Mouse (Mus musculus) R1 (cell line): ENCODE results near the gene Gm11020.
A peak's percentile ranks its signal among the peaks of the same experiment; 100 is the strongest.
"Not testable (repeated sequence)": the region's sequence is repeated elsewhere in the genome, so short reads cannot be mapped to it uniquely, and the experiment has no call there.

ENCODE experiments used
- DNase-seq: peaks from one replicate; pipeline ENCODE4 v3.0.0-alpha.2; 2018; ENCODE audit warnings: low read depth, low spot score

The Gm11020 gene

DNA sequence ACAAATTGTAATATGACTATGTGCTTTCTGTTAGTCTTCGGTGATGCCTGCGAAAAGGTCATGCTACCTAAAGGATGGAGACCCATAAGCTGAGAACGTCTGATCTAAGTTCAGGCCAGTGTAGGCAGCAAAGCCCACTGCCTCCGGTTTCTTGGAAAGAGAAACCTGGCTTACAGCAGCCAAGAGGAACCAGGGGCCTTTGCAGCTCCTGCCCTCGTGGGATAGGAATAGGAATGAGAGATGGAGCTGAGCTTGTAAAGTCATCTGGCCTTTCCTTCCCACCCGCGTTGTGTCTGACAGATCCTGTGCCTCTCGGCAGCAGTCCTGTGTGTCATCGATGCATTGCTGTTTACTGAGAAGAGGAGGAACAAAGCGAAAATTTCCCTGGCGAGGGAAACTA, at the start of gene Gm11020:
TSS of gene Gm11020 (plus strand) at position 301 of the 400 bp plus-strand sequence.
- not testable (repeated sequence) for DNase-seq

- not testable (repeated sequence) for DNase-seq
Measured at GRCm38 (mm10) chr8:104293081-104293480, 28.3 kb upstream of the Gm11020 start, which contains the start of gene Cmtm2a. Gene Cmtm2a (minus strand): TSS chr8:104293181.

DNA sequence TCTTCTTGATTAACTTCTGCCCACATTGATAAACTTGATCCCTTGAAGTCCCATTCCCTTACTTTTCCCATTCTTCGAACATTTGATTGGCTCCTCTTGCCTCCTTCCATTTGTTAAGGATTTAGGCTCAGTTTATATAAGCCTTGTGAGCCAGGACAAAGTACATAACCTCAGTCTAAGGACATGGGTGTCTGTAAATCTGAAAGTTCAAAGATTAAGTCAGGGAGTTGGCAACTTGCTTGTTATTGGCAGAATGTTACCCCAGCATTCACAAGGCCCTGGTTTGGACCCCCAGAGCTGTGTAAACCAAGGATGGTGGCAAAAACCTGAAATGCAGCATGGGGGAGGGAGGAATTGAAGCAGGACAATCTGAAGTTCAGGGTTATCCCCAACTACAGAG, 27.0 kb upstream of the Gm11020 start:
- DNase-seq: no peak

DNA sequence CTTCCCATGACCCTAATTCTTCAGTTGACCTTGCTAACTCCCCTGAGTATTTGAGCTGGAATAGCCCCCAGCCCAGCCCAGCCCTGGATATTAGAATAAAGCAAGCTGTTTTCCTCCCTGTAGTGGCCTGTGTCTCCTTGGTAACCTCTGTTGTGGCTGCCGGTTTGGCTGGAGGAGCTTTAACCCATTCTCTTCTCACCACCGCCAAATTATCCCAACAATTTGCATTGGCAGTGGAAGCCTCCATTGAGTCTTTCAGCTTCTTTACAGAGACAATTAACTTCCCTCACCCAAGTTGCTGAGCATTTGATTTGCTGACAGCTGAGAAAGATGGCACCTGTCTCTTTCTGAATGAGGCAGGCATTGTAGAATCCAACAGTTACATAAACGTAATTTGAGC, 19.8 kb upstream of the Gm11020 start:
- DNase-seq: not testable (repeated sequence)

DNA sequence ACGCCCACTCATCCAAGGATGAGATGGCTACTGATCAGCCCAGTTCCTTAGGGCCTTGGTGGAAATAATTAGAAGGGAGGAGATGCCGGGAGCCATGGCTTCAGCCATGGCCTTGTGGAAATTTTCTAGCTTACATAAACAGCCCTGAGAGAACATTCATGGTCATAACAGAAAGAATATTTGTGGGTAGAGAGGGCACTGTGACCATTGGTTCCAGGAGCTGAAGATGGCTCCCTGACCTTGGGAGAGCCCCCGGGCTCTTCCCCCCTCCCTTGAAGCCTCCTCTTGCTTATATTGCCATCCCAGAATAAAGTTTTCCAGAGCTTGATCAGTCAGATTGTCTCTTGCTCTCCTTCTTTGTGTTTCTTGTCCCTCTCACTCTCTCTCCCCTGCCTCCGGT, 18.8 kb upstream of the Gm11020 start:
- not testable (repeated sequence) for DNase-seq

- no peak for DNase-seq
Measured at GRCm38 (mm10) chr8:104304962-104305361, 16.4 kb upstream of the Gm11020 start.

GRCm38 (mm10) chr8:104308341-104308740, 13.0 kb upstream of the Gm11020 start:
- DNase-seq: not testable (repeated sequence)

- not testable (repeated sequence) for DNase-seq
Measured at GRCm38 (mm10) chr8:104309441-104310155, 11.8 kb upstream of the Gm11020 start, which contains the start of the genes Gm45711 and Cmtm1. Gene Gm45711 (minus strand): TSS chr8:104310081. Gene Cmtm1 (minus strand): TSS chr8:104310145.

- not testable (repeated sequence) for DNase-seq
Measured at GRCm38 (mm10) chr8:104312023-104312422, 9.3 kb upstream of the Gm11020 start.

GRCm38 (mm10) chr8:104313311-104313710, 8.1 kb upstream of the Gm11020 start:
- DNase-seq: no peak

GRCm38 (mm10) chr8:104321930-104322329, 563 bp downstream of the Gm11020 start, which contains the start of gene Cmtm2b:
Gene Cmtm2b (plus strand): TSS chr8:104322230.
- not testable (repeated sequence) for DNase-seq

DNA sequence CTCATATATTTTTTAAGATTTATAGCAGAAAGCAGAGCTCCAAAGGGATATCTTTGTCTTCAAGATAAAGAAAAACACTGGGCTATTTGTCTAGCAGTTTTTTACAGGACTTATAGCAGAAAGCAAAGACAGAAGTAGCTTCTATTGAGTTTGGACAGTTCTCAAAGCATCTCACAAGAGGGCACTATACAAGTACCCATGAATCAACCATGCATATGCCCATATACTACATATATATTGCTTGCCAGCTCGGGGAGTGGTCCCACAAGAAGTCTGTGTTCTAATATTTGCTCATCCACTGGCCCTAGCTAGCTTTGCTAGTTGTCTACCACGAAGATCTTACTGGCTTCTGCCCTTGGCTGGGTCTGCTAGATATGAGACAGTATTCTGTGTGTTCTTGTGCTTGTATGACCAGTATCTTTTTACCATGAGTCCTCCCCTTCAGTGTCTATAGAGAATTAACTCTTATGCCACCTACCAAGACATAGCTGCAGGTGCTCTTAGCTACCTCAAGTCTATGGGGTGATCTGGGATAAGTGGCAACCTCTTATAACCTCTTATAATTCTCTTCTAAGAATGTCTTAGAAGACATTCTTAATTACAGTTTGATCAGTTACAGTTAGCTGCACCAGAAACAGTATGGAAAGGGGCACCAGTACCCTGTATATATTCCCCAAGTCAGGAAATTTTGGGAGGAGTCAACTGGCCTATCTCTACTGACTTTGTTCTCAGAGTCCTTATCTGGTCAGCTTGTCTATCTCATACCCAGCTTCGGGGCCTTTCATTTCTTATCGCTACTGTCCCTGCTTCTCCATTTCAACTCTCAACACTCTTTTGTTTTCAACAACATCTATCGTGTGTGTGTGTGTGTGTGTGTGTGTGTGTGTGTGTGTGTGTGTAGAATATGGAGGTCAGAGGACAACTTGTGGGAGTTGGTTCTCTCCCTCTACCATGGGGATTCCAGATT, 11.6 kb downstream of the Gm11020 start:
- no peak for DNase-seq

DNA sequence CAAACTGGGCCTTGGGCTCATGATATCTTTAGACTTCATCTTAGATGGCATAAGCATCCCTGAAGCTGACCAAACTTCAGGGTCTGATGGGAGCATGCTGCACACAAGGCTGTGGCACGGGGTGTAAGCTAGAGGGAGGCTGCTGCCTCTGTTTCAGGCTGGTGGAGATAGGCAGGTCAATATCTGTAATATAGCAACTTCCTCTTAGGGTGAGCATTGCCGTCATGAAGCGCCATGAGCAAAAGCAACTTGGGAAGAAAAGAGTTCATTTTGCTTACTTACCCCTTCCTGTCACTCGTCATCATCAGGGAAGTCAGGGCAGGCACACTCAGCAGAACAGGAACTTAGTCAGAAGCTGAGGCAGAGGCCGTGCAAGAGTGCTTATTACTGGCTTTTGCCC, 12.4 kb downstream of the Gm11020 start:
- DNase-seq: no peak

GRCm38 (mm10) chr8:104334196-104334595, 12.8 kb downstream of the Gm11020 start:
- DNase-seq: no peak

GRCm38 (mm10) chr8:104336806-104337205, 15.4 kb downstream of the Gm11020 start:
- no peak for DNase-seq

GRCm38 (mm10) chr8:104337890-104338289, 16.5 kb downstream of the Gm11020 start:
- DNase-seq: peak; percentile 24

- peak; percentile 26 for DNase-seq
Measured at GRCm38 (mm10) chr8:104339229-104339982, 18.0 kb downstream of the Gm11020 start, which contains the start of gene Cmtm3. Gene Cmtm3 (plus strand): TSS chr8:104339410.

DNA sequence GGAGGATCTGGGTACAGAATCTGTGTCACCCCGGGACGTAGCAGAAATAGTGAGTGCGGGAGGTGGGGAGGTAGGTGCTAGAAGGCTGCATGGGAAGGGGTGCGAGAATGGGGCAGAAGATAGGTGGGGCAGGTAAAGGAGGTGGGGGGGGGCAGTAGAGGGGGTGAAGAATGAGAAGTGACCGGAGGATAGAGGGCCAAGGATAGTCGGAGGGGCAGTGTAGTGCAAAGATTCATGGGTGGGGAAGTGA, 18.5 kb downstream of the Gm11020 start:
- DNase-seq: no peak

GRCm38 (mm10) chr8:104340233-104341105, 19.1 kb downstream of the Gm11020 start:
- peak; percentile 82 for DNase-seq

- peak; percentile 87 for DNase-seq
Measured at GRCm38 (mm10) chr8:104341106-104341561, 19.8 kb downstream of the Gm11020 start.
